Mouse (Mus musculus): Measurements from ENCODE around the gene Mxra8.

The Mxra8 gene

GRCm38 (mm10) chr4:155839483-155839910 is at the start of gene Mxra8:
Gene Mxra8 (plus strand): TSS chr4:155839680.
- DNase-seq (ENCODE audit: low spot score) = peak; percentile 85

GRCm38 (mm10) chr4:155790021-155790489 is 49.4 kb upstream of the Mxra8 start, which contains the start of gene Ankrd65:
Gene Ankrd65 (plus strand): TSS chr4:155790439.
- DNase-seq (ENCODE audit: low spot score) = no peak

GRCm38 (mm10) chr4:155790650-155791161 is 48.8 kb upstream of the Mxra8 start:
- DNase-seq (ENCODE audit: low spot score) = no peak

- DNase-seq (ENCODE audit: low spot score) = no peak
Observed at GRCm38 (mm10) chr4:155791240-155791933, 48.1 kb upstream of the Mxra8 start.

GRCm38 (mm10) chr4:155793730-155794129 is 45.8 kb upstream of the Mxra8 start:
- DNase-seq (ENCODE audit: low spot score) = no peak

GRCm38 (mm10) chr4:155802075-155802474 is 37.4 kb upstream of the Mxra8 start:
- no peak for DNase-seq (ENCODE audit: low spot score)

- no peak for DNase-seq (ENCODE audit: low spot score)
Observed at GRCm38 (mm10) chr4:155802741-155803339, 36.6 kb upstream of the Mxra8 start, which contains the start of gene Mrpl20. Gene Mrpl20 (plus strand): TSS chr4:155802878.

- peak; percentile 90 for DNase-seq (ENCODE audit: low spot score)
Observed at GRCm38 (mm10) chr4:155803340-155804041, 36.0 kb upstream of the Mxra8 start.

- no peak for DNase-seq (ENCODE audit: low spot score)
Observed at GRCm38 (mm10) chr4:155807841-155808240, 31.6 kb upstream of the Mxra8 start.

GRCm38 (mm10) chr4:155811929-155812664 is 27.4 kb upstream of the Mxra8 start, which contains the start of gene Ccnl2:
Gene Ccnl2 (plus strand): TSS chr4:155812489.
- peak; percentile 93 for DNase-seq (ENCODE audit: low spot score)

- DNase-seq (ENCODE audit: low spot score) = no peak
Observed at GRCm38 (mm10) chr4:155812665-155813181, 26.8 kb upstream of the Mxra8 start.

GRCm38 (mm10) chr4:155817533-155817932 is 21.9 kb upstream of the Mxra8 start:
- DNase-seq (ENCODE audit: low spot score) = no peak

GRCm38 (mm10) chr4:155821025-155821424 is 18.5 kb upstream of the Mxra8 start:
- DNase-seq (ENCODE audit: low spot score) = no peak

- DNase-seq (ENCODE audit: low spot score) = no peak
Observed at GRCm38 (mm10) chr4:155823443-155823842, 16.0 kb upstream of the Mxra8 start.

GRCm38 (mm10) chr4:155829866-155830265 is 9.6 kb upstream of the Mxra8 start:
- DNase-seq (ENCODE audit: low spot score) = no peak

GRCm38 (mm10) chr4:155830596-155830995 is 8.9 kb upstream of the Mxra8 start:
- DNase-seq (ENCODE audit: low spot score) = no peak

GRCm38 (mm10) chr4:155831205-155831766 is 8.2 kb upstream of the Mxra8 start, which contains the start of gene Aurkaip1:
Gene Aurkaip1 (plus strand): TSS chr4:155831272.
- DNase-seq (ENCODE audit: low spot score) = peak; percentile 91

- DNase-seq (ENCODE audit: low spot score) = no peak
Observed at GRCm38 (mm10) chr4:155831831-155832230, 7.6 kb upstream of the Mxra8 start.

GRCm38 (mm10) chr4:155832321-155832720 is 7.2 kb upstream of the Mxra8 start:
- no peak for DNase-seq (ENCODE audit: low spot score)

- no peak for DNase-seq (ENCODE audit: low spot score)
Observed at GRCm38 (mm10) chr4:155833234-155833633, 6.2 kb upstream of the Mxra8 start.

- DNase-seq (ENCODE audit: low spot score) = peak; percentile 61
Observed at GRCm38 (mm10) chr4:155833836-155834235, 5.6 kb upstream of the Mxra8 start.
